Mouse (Mus musculus) liver, embryonic 12.5 days (tissue): ENCODE results near the gene Fbxl22. TPM values are rescaled to one million over a fixed set of nuclear protein-coding genes. Genes with fewer than 3 reads are reported as not detected.

Source experiments
- ATAC-seq: fragments of 200-750 bp; cut with Nextera tagmentation; 2 replicates; pipeline ENCODE4 v1.8.0; 2017; ENCODE audit warnings: moderate number of reproducible peaks, mild to moderate bottlenecking, moderate library complexity
- H3K27ac ChIP-seq: fragments of 300-500 bp; sonication (generic); 2 replicates; pipeline ENCODE4 v1.5.1; 2016; ENCODE audit warnings: mild to moderate bottlenecking
- H3K27me3 ChIP-seq: fragments of 300-500 bp; sonication (generic); replicated peaks from 2 replicates; pipeline ENCODE4 v1.6.1; 2016; ENCODE audit warnings: mild to moderate bottlenecking, moderate library complexity
- H3K36me3 ChIP-seq: fragments of 300-500 bp; sonication (generic); 2 replicates; pipeline ENCODE4 v1.6.1; 2016; ENCODE audit warnings: mild to moderate bottlenecking, moderate library complexity
- H3K4me1 ChIP-seq: fragments of 300-500 bp; sonication (generic); 2 replicates; pipeline ENCODE4 v1.6.1; 2016
- H3K4me2 ChIP-seq: fragments of 300-500 bp; sonication (generic); 2 replicates; pipeline ENCODE4 v1.6.1; 2016; ENCODE audit warnings: mild to moderate bottlenecking, moderate library complexity
- H3K4me3 ChIP-seq: fragments of 300-500 bp; sonication (generic); 2 replicates; pipeline ENCODE4 v1.5.1; 2016; ENCODE audit warnings: mild to moderate bottlenecking, moderate library complexity
- H3K9ac ChIP-seq: fragments of 300-500 bp; sonication (generic); 2 replicates; pipeline ENCODE4 v1.6.1; 2016; ENCODE audit warnings: mild to moderate bottlenecking, moderate library complexity
- H3K9me3 ChIP-seq: fragments of 300-500 bp; sonication (generic); replicated peaks from 2 replicates; pipeline ENCODE4 v1.6.1; 2016; ENCODE audit warnings: mild to moderate bottlenecking, moderate library complexity
- WGBS: fragments of 180-500 bp; shearing (Covaris S2); methylation state at CpG from one replicate; pipeline ENCODE4 v1.1.7; 2016; ENCODE audit not compliant: insufficient replicate concordance; 5-methylcytosine and 5-hydroxymethylcytosine counted together
- polyA plus RNA-seq: library from polyadenylated mRNA; unstranded; fragments of >200 nt; fragmentation: Nextera tagmentation; extraction: Ambion mirVana; gene quantifications from 2 replicates; pipeline ENCODE4 v1.2.1, GENCODE M21; 2016

The Fbxl22 gene
- polyA plus RNA-seq, 1 experiment from 2014 or later: 0.64 TPM

DNA sequence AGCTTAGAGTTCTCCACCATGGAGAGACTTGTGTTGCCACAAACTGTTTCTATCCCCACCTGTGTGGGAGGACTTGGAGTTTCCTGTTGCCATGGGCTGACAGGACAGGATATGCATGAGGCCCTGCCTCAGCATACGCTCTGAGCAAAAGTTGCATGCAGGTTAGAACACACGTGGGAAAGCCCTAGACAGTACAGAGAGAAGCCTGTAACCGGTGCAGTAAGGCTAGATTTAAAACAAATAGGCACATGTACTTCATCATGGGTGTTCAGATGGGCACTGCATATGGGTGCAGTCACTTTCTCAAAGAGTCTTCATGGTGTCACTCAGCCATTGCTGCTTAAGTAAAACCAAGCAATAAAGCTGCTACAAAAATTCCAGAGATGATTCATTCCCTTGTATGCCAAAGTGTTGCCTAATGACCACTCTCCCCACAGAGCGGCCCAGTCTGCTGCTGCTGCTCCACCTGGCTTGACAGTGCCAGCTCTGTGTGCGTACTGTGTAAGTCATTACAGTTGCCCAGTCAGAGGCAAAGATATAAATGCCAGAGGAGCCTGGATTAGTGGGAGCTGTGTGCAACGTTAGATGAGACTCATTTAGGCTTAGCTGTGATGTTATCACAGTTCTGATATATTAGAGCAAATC lies 2.0 kb upstream of the Fbxl22 start:
- peaks cover 74% of the 10 kb centered on the region for H3K36me3 ChIP-seq
- no peak overlapping the region for H3K4me3 ChIP-seq
- H3K27me3 ChIP-seq: no peaks in the 10 kb centered on the region
- H3K9me3 ChIP-seq: no peaks in the 10 kb centered on the region
- 76% methylated on average over 6 of the region's 6 CpGs for WGBS
- no peak overlapping the region for H3K4me2 ChIP-seq
- no peak overlapping the region for H3K27ac ChIP-seq
- ATAC-seq: no peak
- no peak overlapping the region for H3K9ac ChIP-seq
- H3K4me1 ChIP-seq: peaks cover 38% of the 10 kb centered on the region

DNA sequence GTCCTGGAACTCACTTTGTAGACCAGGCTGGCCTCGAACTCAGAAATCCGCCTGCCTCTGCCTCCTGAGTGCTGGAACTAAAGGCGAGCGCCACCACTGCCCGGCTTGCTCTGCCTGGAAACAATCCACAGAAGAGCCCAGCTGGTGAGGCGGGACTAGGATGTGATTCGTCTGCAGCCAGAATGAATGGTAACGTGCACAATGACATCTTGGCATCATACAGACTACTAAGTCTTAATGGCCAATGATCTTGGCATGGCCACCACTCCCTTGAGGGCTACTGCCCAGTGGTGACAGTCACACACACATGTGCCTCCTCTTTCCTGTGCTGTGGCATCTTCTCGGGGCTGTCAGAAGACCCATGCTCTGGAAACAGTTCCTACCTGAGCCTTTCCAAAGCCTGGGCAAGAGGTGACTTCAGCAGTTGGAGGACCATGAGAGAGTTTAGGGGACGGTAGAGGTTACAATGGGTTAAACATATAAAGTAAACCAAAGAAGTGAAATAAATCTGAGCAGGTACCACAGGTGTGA lies 1.4 kb upstream of the Fbxl22 start:
- Histone ChIP-seq H3K27me3 (no peaks in the 10 kb centered on the region), H3K36me3 (peaks cover 70% of the 10 kb centered on the region), H3K4me1 (peaks cover 42% of the 10 kb centered on the region), H3K4me2 (no peak overlapping the region), H3K9ac (no peak overlapping the region), H3K9me3 (no peaks in the 10 kb centered on the region), H3K4me3 (no peak overlapping the region), H3K27ac (no peak overlapping the region)
- WGBS: 93% methylated on average over 10 of the region's 10 CpGs
- no peak for ATAC-seq

DNA sequence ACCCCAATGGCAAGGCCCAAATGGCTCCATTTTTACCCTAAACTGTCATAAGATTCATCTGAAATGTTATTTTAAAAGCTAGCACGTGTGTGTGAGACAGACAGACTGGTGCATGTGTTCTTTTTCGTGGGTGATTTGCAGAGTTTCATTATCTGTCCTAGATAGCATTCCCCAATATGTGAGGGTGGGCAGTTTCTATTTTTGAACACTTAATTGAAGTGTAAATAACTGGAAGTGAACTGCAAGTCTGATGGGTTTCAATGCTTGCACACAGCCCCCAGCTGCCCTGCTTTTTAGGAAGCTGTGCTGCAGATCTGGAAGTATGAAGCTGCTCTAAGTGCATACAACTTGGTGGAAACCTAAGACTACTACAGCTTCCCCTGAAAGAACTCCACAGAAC lies 722 bp upstream of the Fbxl22 start:
- Histone ChIP-seq H3K4me3 (no peak overlapping the region), H3K27me3 (no peaks in the 10 kb centered on the region), H3K4me1 (peaks cover 49% of the 10 kb centered on the region), H3K9ac (no peak overlapping the region), H3K36me3 (peaks cover 69% of the 10 kb centered on the region), H3K4me2 (no peak overlapping the region), H3K27ac (peak overlapping the region; percentile 22; the same call in 1 of the 2 replicates), H3K9me3 (no peaks in the 10 kb centered on the region)
- 44% methylated on average over 2 of the region's 2 CpGs for whole genome bisulfite sequencing
- ATAC-seq: no peak

DNA sequence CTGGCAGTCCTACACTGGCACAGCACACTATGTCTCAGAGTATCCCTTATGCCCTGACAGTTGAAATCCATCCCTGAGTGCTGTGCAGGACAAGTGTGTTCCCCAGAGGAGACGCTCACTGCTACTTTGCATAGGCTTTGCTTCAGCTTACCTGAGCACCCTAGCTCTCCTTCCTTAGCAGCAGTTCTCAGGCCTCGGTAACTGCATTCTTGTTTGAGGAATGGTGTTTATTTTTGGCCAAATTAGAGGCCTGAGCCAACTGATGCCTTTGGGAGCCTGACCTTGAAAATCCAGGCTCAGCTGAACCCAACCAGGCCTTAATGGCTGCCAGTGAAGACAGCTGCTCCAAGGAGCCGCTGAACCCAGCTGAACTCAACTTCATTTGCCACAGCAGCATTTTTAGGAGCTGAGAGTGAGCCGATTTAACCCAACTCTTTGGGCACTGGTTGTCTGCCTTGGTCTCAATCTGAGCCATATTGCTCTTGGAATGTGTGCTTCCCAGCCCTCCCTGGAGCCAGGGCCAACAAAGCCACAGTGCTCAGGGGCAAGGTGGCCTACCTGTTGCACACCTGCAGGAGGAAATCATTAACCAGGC lies 635 bp downstream of the Fbxl22 start:
- Histone ChIP-seq H3K9ac (no peak overlapping the region), H3K9me3 (no peaks in the 10 kb centered on the region), H3K4me1 (peaks cover 62% of the 10 kb centered on the region), H3K4me2 (no peak overlapping the region), H3K4me3 (no peak overlapping the region), H3K27me3 (no peaks in the 10 kb centered on the region), H3K27ac (peak overlapping the region; percentile 93; the same call in 1 of the 2 replicates), H3K36me3 (peaks cover 71% of the 10 kb centered on the region)
- whole genome bisulfite sequencing: 87% methylated on average over 4 of the region's 4 CpGs
- no peak for ATAC-seq

DNA sequence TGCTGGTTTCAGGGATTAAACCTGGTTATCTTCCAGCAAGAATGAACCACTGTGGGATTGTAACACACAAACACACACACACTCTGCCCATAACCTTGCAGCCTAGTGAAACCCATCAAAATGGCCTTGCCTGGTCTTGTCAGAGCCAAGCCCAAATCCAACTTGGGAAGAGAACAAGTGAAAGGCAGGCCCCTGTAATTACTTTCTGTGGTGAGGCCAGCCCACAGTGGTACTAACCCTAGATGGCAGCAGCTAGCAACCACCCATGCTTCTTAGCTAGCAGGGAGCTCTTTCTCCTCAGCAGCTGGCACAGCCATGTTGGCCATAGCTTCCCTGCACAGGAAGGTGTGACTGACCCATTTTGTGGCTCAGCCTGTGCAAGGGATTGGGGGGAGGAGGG lies 1.2 kb downstream of the Fbxl22 start:
- no peak overlapping the region for H3K4me3 ChIP-seq
- H3K27ac ChIP-seq: peak overlapping the region; percentile 93
- H3K4me2 ChIP-seq: peak overlapping the region; percentile 96
- H3K36me3 ChIP-seq: peaks cover 72% of the 10 kb centered on the region
- H3K4me1 ChIP-seq: peaks cover 66% of the 10 kb centered on the region
- no peak for ATAC-seq
- peak overlapping the region; percentile 83; the same call in 1 of the 2 replicates for H3K9ac ChIP-seq
- H3K9me3 ChIP-seq: no peaks in the 10 kb centered on the region
- H3K27me3 ChIP-seq: no peaks in the 10 kb centered on the region

DNA sequence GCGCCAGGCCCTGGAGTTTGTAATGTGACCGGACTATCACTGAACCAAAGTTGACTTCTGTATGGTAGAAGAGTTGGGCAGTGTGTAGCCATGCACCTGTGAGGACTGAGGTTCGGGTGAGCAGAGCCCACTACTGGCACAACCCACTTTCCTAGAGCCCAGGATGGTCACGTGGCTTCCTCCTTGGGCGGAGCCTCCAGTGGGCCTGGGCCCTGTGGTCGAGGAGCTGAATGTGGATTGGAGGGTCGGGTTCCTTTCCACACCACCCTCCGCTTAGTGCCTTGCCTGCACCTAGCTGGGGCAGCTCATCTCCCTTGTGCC lies 2.1 kb downstream of the Fbxl22 start:
- H3K27me3 ChIP-seq: no peaks in the 10 kb centered on the region
- no peaks in the 10 kb centered on the region for H3K9me3 ChIP-seq
- H3K27ac ChIP-seq: peak overlapping the region; percentile 93
- H3K36me3 ChIP-seq: peaks cover 72% of the 10 kb centered on the region
- H3K4me2 ChIP-seq: peak overlapping the region; percentile 96
- peak overlapping the region; percentile 71 for H3K4me3 ChIP-seq
- peak overlapping the region; percentile 83 for H3K9ac ChIP-seq
- peaks cover 74% of the 10 kb centered on the region for H3K4me1 ChIP-seq
- ATAC-seq: peak; percentile 74
- WGBS: 3% methylated on average over 8 of the region's 8 CpGs

DNA sequence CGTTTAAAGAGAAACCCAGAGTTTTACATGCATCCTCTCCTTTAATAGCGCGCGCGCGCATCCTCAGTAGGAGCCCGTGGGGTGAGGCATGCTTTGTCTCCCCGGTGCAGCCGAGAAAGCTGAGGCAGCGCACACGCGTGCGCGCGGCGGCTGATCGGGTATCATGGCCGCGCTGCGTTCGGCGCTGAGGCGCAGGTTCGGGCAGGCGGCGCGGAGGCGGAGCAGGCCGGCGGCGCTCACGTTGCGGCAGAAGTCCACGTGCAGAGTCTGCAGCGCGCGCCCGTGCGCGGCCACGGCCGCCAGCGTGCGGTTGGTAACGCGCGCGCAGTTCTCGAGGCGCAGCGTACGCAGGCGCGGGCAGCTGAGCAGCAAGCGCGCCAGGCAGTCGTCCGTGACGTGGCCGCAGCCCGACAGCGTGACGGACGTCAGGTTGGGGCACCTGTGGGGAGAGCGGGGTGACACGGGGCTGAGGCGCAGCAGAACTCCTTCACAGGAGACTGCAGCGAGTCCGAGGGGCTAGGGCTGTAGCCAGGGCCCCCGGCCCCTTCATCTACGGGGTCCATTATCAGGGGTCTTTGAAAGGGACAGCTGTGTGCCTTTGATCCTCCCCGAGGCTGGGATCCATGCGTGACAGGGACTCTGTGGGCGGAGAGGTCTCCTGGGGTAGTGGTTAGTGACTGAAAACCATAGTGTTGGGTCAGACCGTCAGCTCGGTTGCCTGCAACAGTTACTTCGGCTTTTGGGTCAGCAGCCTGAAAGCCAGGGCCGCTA lies 2.6 kb downstream of the Fbxl22 start:
- H3K9ac ChIP-seq: peak overlapping the region; percentile 83
- H3K4me1 ChIP-seq: peaks cover 80% of the 10 kb centered on the region
- WGBS: under 1% methylated on average over 78 of the region's 78 CpGs

DNA sequence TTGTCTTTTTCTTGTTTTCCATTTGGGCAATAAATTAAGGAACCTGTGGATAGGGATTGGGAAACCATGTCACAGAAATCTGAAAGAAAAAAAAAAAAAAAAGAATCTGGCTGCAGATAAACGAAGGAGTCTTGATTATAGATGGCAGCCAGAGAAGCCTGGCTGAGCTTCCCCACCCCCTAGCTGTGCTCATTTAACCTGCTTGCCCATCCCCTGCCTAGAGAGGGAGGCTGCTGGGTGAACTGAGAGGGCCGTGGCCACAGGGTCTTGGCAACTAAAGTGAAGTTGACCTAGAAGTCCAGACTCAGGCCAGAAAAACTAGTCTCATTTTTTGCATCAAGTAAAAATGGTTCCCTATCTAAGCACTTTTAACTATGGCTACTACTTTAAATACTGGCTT lies 3.4 kb downstream of the Fbxl22 start:
- peak overlapping the region; percentile 96 for H3K4me2 ChIP-seq
- peaks cover 88% of the 10 kb centered on the region for H3K4me1 ChIP-seq
- ATAC-seq: no peak
- H3K9me3 ChIP-seq: no peaks in the 10 kb centered on the region
- H3K27me3 ChIP-seq: no peaks in the 10 kb centered on the region
- peak overlapping the region; percentile 93 for H3K27ac ChIP-seq
- 5% methylated on average over 2 of the region's 2 CpGs for WGBS
- peaks cover 72% of the 10 kb centered on the region for H3K36me3 ChIP-seq
- peak overlapping the region; percentile 83 for H3K9ac ChIP-seq
- H3K4me3 ChIP-seq: peak overlapping the region; percentile 71

More for the DNA sequence above, 2.6 kb downstream of the Fbxl22 start:
- peak; percentile 82 for ATAC-seq
- Histone ChIP-seq H3K27ac (peak overlapping the region; percentile 93), H3K27me3 (no peaks in the 10 kb centered on the region), H3K4me3 (peak overlapping the region; percentile 71), H3K4me2 (peak overlapping the region; percentile 96), H3K9me3 (no peaks in the 10 kb centered on the region), H3K36me3 (peaks cover 72% of the 10 kb centered on the region)

DNA sequence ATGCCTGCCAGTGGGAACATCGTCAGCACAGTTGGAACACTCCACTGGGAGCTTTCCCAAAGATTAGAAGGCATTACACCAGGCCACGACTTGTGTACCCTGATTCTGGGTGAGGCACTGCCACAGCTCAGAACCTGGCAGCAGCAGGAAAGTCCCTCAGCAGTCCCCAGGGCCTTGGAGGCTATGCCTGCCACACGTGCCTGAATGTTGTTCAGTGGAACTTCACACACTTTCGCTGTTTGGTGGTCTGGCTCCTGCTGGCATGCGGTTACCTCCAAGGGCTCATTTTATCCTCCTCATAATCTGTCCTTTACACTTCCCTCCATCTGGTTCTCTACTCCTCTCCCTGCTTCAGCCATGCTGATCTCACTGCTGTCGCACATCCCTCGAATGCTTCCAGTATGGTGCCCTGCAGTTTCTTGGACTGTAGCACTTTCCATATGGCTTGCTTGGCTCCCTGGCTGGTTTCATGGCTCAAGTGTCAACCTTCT lies 4.0 kb downstream of the Fbxl22 start:
- Histone ChIP-seq H3K4me2 (peak overlapping the region; percentile 96), H3K9me3 (no peaks in the 10 kb centered on the region), H3K27ac (peak overlapping the region; percentile 93; the same call in 1 of the 2 replicates), H3K27me3 (no peaks in the 10 kb centered on the region), H3K4me3 (peak overlapping the region; percentile 71), H3K36me3 (peaks cover 71% of the 10 kb centered on the region), H3K4me1 (peaks cover 93% of the 10 kb centered on the region), H3K9ac (peak overlapping the region; percentile 83)
- no peak for ATAC-seq
- whole genome bisulfite sequencing: 87% methylated on average over 7 of the region's 7 CpGs

DNA sequence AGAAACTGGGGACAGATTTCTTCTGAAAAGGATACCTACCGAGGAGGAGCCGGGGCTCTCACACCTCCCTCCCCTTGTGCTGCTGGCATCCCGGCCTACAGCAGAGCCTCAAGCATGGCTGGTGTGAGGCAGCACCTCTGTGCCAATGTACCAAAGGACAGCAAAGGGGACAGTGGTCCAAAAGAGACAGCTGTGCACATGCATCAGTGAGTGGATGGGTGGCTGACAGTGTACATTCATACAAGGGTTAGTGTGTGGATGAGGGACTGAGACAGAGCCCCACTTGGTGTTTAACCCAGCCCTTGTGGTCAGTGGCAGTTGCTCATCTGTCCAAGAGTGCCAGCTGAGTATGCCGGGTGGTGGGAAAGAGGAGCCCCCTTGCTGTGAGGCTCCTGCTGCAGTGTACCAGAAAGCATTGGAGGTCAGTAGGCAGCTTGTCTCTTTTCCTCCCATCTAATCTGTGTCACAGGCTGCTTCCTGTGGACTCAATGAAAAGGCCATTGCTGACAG lies 5.4 kb downstream of the Fbxl22 start:
- no peak overlapping the region for H3K4me3 ChIP-seq
- H3K36me3 ChIP-seq: peaks cover 71% of the 10 kb centered on the region
- WGBS: 74% methylated on average over 4 of the region's 4 CpGs
- H3K9ac ChIP-seq: no peak overlapping the region
- no peaks in the 10 kb centered on the region for H3K27me3 ChIP-seq
- H3K27ac ChIP-seq: peak overlapping the region; percentile 12; the same call in 1 of the 2 replicates
- H3K9me3 ChIP-seq: no peaks in the 10 kb centered on the region
- ATAC-seq: no peak
- H3K4me2 ChIP-seq: no peak overlapping the region
- peaks cover 94% of the 10 kb centered on the region for H3K4me1 ChIP-seq

DNA sequence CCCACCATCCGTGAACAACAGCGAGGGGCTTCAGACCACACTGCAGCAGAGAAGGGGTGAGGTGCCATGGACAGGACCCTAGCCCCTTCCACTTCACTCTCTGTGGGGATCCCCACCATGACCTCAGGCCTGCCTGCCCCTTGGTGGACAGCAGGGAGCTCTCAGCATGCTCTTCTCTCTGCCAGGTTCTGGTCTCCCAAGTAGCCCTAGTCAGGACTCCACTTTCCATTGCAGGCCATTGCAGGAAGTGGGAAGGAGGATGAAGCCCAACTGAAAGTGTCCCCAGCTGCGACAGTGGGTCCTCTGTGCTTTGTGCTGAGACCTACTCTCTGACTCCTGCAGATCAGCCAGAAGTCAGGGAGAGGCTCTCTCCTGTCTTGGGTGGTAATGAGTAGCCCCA lies 6.7 kb downstream of the Fbxl22 start:
- no peak overlapping the region for H3K4me2 ChIP-seq
- no peaks in the 10 kb centered on the region for H3K27me3 ChIP-seq
- peaks cover 94% of the 10 kb centered on the region for H3K4me1 ChIP-seq
- WGBS: 86% methylated on average over 3 of the region's 3 CpGs
- H3K9ac ChIP-seq: no peak overlapping the region
- H3K27ac ChIP-seq: peak overlapping the region; percentile 34; the same call in 1 of the 2 replicates
- ATAC-seq: no peak
- H3K4me3 ChIP-seq: no peak overlapping the region
- H3K36me3 ChIP-seq: peaks cover 75% of the 10 kb centered on the region
- no peaks in the 10 kb centered on the region for H3K9me3 ChIP-seq

DNA sequence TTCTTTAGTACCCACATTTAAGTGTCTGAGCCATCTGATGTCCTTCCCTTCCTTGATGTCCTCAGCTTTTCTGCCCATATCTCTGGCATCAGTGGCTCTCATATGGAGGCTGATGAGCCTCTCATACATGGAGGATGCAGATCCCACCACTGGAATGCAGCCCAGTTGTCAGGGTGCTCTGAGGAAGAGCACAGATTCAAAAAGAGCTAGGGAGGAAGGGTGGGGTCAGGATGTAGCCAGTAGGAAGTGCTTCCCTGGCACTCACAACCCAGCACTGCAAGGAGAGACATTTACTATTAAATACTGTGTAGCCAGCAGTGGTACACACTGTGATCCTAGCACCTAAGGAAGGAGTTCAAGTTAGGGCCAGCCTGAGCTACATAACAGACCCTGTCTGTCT lies 8.0 kb downstream of the Fbxl22 start:
- Histone ChIP-seq H3K4me3 (no peak overlapping the region), H3K9me3 (no peaks in the 10 kb centered on the region), H3K27ac (peak overlapping the region; percentile 96), H3K36me3 (peaks cover 87% of the 10 kb centered on the region), H3K4me2 (peak overlapping the region; percentile 65), H3K4me1 (peaks cover 89% of the 10 kb centered on the region), H3K9ac (peak overlapping the region; percentile 61), H3K27me3 (no peaks in the 10 kb centered on the region)
- ATAC-seq: no peak
